ENCODE assay signal across 28 mouse cellular contexts in genomic region chr9:70993326-70993725, GRCm38 (mm10). TPM values are rescaled to one million over a fixed set of nuclear protein-coding genes. Genes with fewer than 3 reads are reported as not detected.
DNase-seq lines count a peak whose midpoint lies in the region; ATAC-seq and TF ChIP-seq lines count a peak whose summit lies in the region.
"Had no signal": no experiment of that assay in that cellular context is flagged by ENCODE, and none has a peak within 500 bp of the region (broad histone marks: within the 10 kb centered on the region; RNA-seq: fewer than 3 reads in every experiment).

No protein-coding gene starts in this region.

- TF ChIP-seq POLR2A in lung, adult 2 months (IDR thresholded peaks at IDR 0.05; ENCODE audit: borderline replicate concordance, extremely low read depth, low read depth, low read length): no peak

- H3K27ac ChIP-seq in embryonic facial prominence, embryonic 14.5 days (replicated peaks; ENCODE audit: low read depth, low read length): no peak overlapping the region
- no peak overlapping the region for H3K27ac ChIP-seq in embryonic facial prominence, embryonic 10.5 days (replicated peaks)
- no peak overlapping the region for H3K27ac ChIP-seq in lung, postnatal 0 days (ENCODE audit: low read length)
- H3K27ac ChIP-seq in stomach, embryonic 16.5 days (ENCODE audit: low read length): no peak overlapping the region
- H3K27ac ChIP-seq: embryonic facial prominence, embryonic 13.5 days; heart, embryonic 13.5 days; layer of hippocampus, adult 2 months; limb, embryonic 15.5 days; liver, embryonic 15.5 days; neural tube, embryonic 13.5 days had no signal

- no peaks in the 10 kb centered on the region for H3K27me3 ChIP-seq in embryonic facial prominence, embryonic 14.5 days (replicated peaks; ENCODE audit: control insufficient read depth, insufficient read depth, low read length)
- no peaks in the 10 kb centered on the region for H3K27me3 ChIP-seq in embryonic facial prominence, embryonic 10.5 days (replicated peaks; ENCODE audit: low read depth, poor library complexity, severe bottlenecking)
- H3K27me3 ChIP-seq in lung, postnatal 0 days (replicated peaks; ENCODE audit: insufficient read depth, low read length): no peaks in the 10 kb centered on the region
- no peaks in the 10 kb centered on the region for H3K27me3 ChIP-seq in stomach, embryonic 16.5 days (ENCODE audit: control insufficient read depth, insufficient read depth, low read length)
- H3K27me3 ChIP-seq: embryonic facial prominence, embryonic 13.5 days; heart, embryonic 13.5 days; limb, embryonic 15.5 days; liver, embryonic 15.5 days; megakaryocyte, embryonic 14.5 days; neural tube, embryonic 13.5 days had no signal

- H3K4me1 ChIP-seq in embryonic facial prominence, embryonic 14.5 days (ENCODE audit: control insufficient read depth, insufficient read depth, low read length): 0 out of 2 replicates have a peak, but pooled peaks cover 5% of the 10 kb centered on the region
- H3K4me1 ChIP-seq in embryonic facial prominence, embryonic 10.5 days: no peaks in the 10 kb centered on the region
- no peaks in the 10 kb centered on the region for H3K4me1 ChIP-seq in lung, postnatal 0 days (ENCODE audit: insufficient read depth, low read depth, low read length)
- no peaks in the 10 kb centered on the region for H3K4me1 ChIP-seq in lung, adult 2 months (ENCODE audit: control insufficient read depth, insufficient read depth, low read length)
- H3K4me1 ChIP-seq in stomach, embryonic 16.5 days (ENCODE audit: control insufficient read depth, insufficient read depth, low read length): 0 out of 2 replicates have a peak, but pooled peaks cover 2% of the 10 kb centered on the region
- H3K4me1 ChIP-seq: embryonic facial prominence, embryonic 13.5 days; heart, embryonic 13.5 days; liver, embryonic 15.5 days; neural tube, embryonic 13.5 days had no signal

- H3K36me3 ChIP-seq in embryonic facial prominence, embryonic 14.5 days (ENCODE audit: control insufficient read depth, insufficient read depth, low read length): no peaks in the 10 kb centered on the region
- no peaks in the 10 kb centered on the region for H3K36me3 ChIP-seq in embryonic facial prominence, embryonic 10.5 days (replicated peaks)
- no peaks in the 10 kb centered on the region for H3K36me3 ChIP-seq in lung, postnatal 0 days (ENCODE audit: insufficient read depth, low read length)
- H3K36me3 ChIP-seq in stomach, embryonic 16.5 days (ENCODE audit: control insufficient read depth, insufficient read depth, low read length): no peaks in the 10 kb centered on the region
- H3K36me3 ChIP-seq: embryonic facial prominence, embryonic 13.5 days; heart, embryonic 13.5 days; limb, embryonic 15.5 days; liver, embryonic 15.5 days; neural tube, embryonic 13.5 days had no signal

- no peak overlapping the region for H3K4me2 ChIP-seq in embryonic facial prominence, embryonic 14.5 days (ENCODE audit: low read depth, low read length)
- no peak overlapping the region for H3K4me2 ChIP-seq in lung, postnatal 0 days (replicated peaks; ENCODE audit: low read depth, low read length)
- H3K4me2 ChIP-seq in stomach, embryonic 16.5 days (ENCODE audit: low read depth, low read length): no peak overlapping the region
- H3K4me2 ChIP-seq: embryonic facial prominence, embryonic 13.5 days; heart, embryonic 13.5 days; limb, embryonic 15.5 days; liver, embryonic 15.5 days; neural tube, embryonic 13.5 days had no signal

- H3K9me3 ChIP-seq in embryonic facial prominence, embryonic 14.5 days (ENCODE audit: control insufficient read depth, low read length): no peaks in the 10 kb centered on the region
- H3K9me3 ChIP-seq in embryonic facial prominence, embryonic 10.5 days: no peaks in the 10 kb centered on the region
- no peaks in the 10 kb centered on the region for H3K9me3 ChIP-seq in lung, postnatal 0 days (ENCODE audit: low read length)
- no peaks in the 10 kb centered on the region; the same call in 1 of the 2 replicates for H3K9me3 ChIP-seq in stomach, embryonic 16.5 days (replicated peaks; ENCODE audit: control insufficient read depth, low read length)
- H3K9me3 ChIP-seq: embryonic facial prominence, embryonic 13.5 days; limb, embryonic 15.5 days; liver, embryonic 15.5 days had no signal

- WGBS in embryonic facial prominence, embryonic 14.5 days: 51% methylated on average over 6 of the region's 6 CpGs
- WGBS in embryonic facial prominence, embryonic 10.5 days: 82% methylated on average over 6 of the region's 6 CpGs
- WGBS in lung, postnatal 0 days: 50% methylated on average over 6 of the region's 6 CpGs
- WGBS in lung, adult 2 months: 63% methylated on average over 6 of the region's 6 CpGs
- WGBS in stomach, embryonic 16.5 days: 31% methylated on average over 6 of the region's 6 CpGs

- ATAC-seq in embryonic facial prominence, embryonic 14.5 days (ENCODE audit: low read depth): no peak
- ATAC-seq in lung, postnatal 0 days: no peak
- ATAC-seq in stomach, embryonic 16.5 days (ENCODE audit: insufficient read depth, low FRiP score): peak; percentile 68
- ATAC-seq: activated CD4-positive, CD25-positive, alpha-beta regulatory T cell, adult 4 months; CD4-positive, CD25-positive, alpha-beta regulatory T cell, adult 4 months; forebrain, embryonic 16.5 days; hindbrain, embryonic 16.5 days; intestine, embryonic 16.5 days had no signal

- DNase-seq in embryonic facial prominence, embryonic 14.5 days (ENCODE audit: low spot score): peak; percentile 79
- no peak for DNase-seq in embryonic facial prominence, embryonic 10.5 days (ENCODE audit: low spot score)
- DNase-seq in kidney, postnatal 10 days: peak; percentile 42
- no peak for DNase-seq in kidney, adult 18-20 months
- DNase-seq in lung, postnatal 0 days (ENCODE audit: low spot score): peak; percentile 17
- no peak for DNase-seq in lung, adult 2 months
- no peak for DNase-seq in cerebellum, postnatal 25 days
- DNase-seq: adrenal gland, postnatal 10 days; cerebellum, adult 9-11 months; gastrocnemius, postnatal 36 days; heart, postnatal 4 days; layer of hippocampus, postnatal 36 days; midbrain, embryonic 14.5 days; thymus, adult 18-20 months; thymus, postnatal 4 days had no signal

- no peak overlapping the region for H3K4me3 ChIP-seq in embryonic facial prominence, embryonic 14.5 days (ENCODE audit: low read depth, low read length)
- H3K4me3 ChIP-seq in embryonic facial prominence, embryonic 10.5 days: no peak overlapping the region
- H3K4me3 ChIP-seq in lung, postnatal 0 days (ENCODE audit: low read depth, low read length): no peak overlapping the region
- no peak overlapping the region for H3K4me3 ChIP-seq in lung, adult 2 months (replicated peaks; ENCODE audit: extremely low read depth, low read depth, low read length)
- H3K4me3 ChIP-seq in stomach, embryonic 16.5 days (replicated peaks; ENCODE audit: low read length): no peak overlapping the region
- H3K4me3 ChIP-seq: embryonic facial prominence, embryonic 13.5 days; heart, embryonic 13.5 days; layer of hippocampus, adult 2 months; limb, embryonic 15.5 days; liver, embryonic 15.5 days; megakaryocyte, embryonic 14.5 days; neural tube, embryonic 13.5 days had no signal

- no peak for TF ChIP-seq CTCF in lung, postnatal 0 days (IDR thresholded peaks at IDR 0.05)
- no peak for TF ChIP-seq CTCF in lung, adult 2 months (IDR thresholded peaks at IDR 0.05; ENCODE audit: insufficient read depth, low read length)

- no peak for TF ChIP-seq EP300 in lung, postnatal 0 days (IDR thresholded peaks at IDR 0.05)

- no peak overlapping the region for H3K9ac ChIP-seq in embryonic facial prominence, embryonic 14.5 days (ENCODE audit: low read depth, low read length)
- no peak overlapping the region for H3K9ac ChIP-seq in lung, postnatal 0 days (replicated peaks; ENCODE audit: low read depth)
- no peak overlapping the region for H3K9ac ChIP-seq in stomach, embryonic 16.5 days (ENCODE audit: low read length)
- H3K9ac ChIP-seq: embryonic facial prominence, embryonic 13.5 days; heart, embryonic 13.5 days; limb, embryonic 15.5 days; liver, embryonic 15.5 days; neural tube, embryonic 13.5 days had no signal

RNA-seq across cellular contexts. Expression of gene Lipc, which starts 41.3 kb away (rescaled TPM):
- polyA plus RNA-seq in embryonic facial prominence, embryonic 14.5 days (2014; fragmentation: Nextera tagmentation; extraction: Ambion mirVana): 0.46 and 0.79 TPM in 2 replicates
- not detected in 2 replicates for polyA plus RNA-seq in embryonic facial prominence, embryonic 10.5 days (2016; fragmentation: Nextera tagmentation; extraction: Ambion mirVana)
- polyA plus RNA-seq in lung, postnatal 0 days (2015; fragmentation: Nextera tagmentation; extraction: Ambion mirVana): 0.21 and 0.31 TPM in 2 replicates
- polyA plus RNA-seq in lung, adult 2 months (2012; rRNA removed): 0.25 and 0.38 TPM in 2 replicates
- 2.9 and 3.8 TPM in 2 replicates for polyA plus RNA-seq in stomach, embryonic 16.5 days (2015; fragmentation: Nextera tagmentation; extraction: Ambion mirVana)
- polyA plus RNA-seq: CD4-positive, CD25-positive, alpha-beta regulatory T cell, adult 4 months; midbrain, embryonic 14.5 days had no signal

Comparison
In these comparisons a context has a peak if more than half of its experiments do, and no peak if none do; other contexts are left out.
1. DNase-seq: peak in embryonic facial prominence, embryonic 14.5 days (single experiment), kidney, postnatal 10 days (single experiment) and lung, postnatal 0 days (single experiment); none in embryonic facial prominence, embryonic 10.5 days (single experiment), kidney, adult 18-20 months (single experiment), lung, adult 2 months (single experiment) and cerebellum, postnatal 25 days (0 of 2).